Mouse (Mus musculus) forebrain, embryonic 16.5 days (tissue): Measurements from ENCODE around the gene Pde6h. TPM values are rescaled to one million over a fixed set of nuclear protein-coding genes. Genes with fewer than 3 reads are reported as not detected.
A peak's percentile ranks its signal among the peaks of the same experiment; 100 is the strongest.
"Not testable (repeated sequence)": the region's sequence is repeated elsewhere in the genome, so short reads cannot be mapped to it uniquely, and the experiment has no call there.

ENCODE experiments used
- ATAC-seq: fragments of 200-750 bp; cut with Nextera tagmentation; 2 replicates; pipeline ENCODE4 v1.8.0; 2017; ENCODE audit warnings: mild to moderate bottlenecking, moderate library complexity
- H3K27ac ChIP-seq: fragments of 300-500 bp; sonication (generic); 2 replicates; pipeline ENCODE4 v1.5.1; 2014; ENCODE audit warnings: low read length, control low read depth
- H3K27me3 ChIP-seq: fragments of 300-500 bp; sonication (generic); replicated peaks from 2 replicates; pipeline ENCODE4 v1.6.1; 2014; ENCODE audit warnings: low read length; ENCODE audit not compliant: control insufficient read depth, insufficient read depth
- H3K36me3 ChIP-seq: fragments of 300-500 bp; sonication (generic); 2 replicates; pipeline ENCODE4 v1.6.1; 2014; ENCODE audit not compliant: control insufficient read depth, insufficient read depth
- H3K4me1 ChIP-seq: fragments of 300-500 bp; sonication (generic); replicated peaks from 2 replicates; pipeline ENCODE4 v1.6.1; 2014; ENCODE audit warnings: low read length; ENCODE audit not compliant: control insufficient read depth, insufficient read depth
- H3K4me2 ChIP-seq: fragments of 300-500 bp; sonication (generic); 2 replicates; pipeline ENCODE4 v1.6.1; 2014; ENCODE audit warnings: mild to moderate bottlenecking, low read length, control low read depth
- H3K4me3 ChIP-seq: fragments of 300-500 bp; sonication (generic); replicated peaks from 2 replicates; pipeline ENCODE4 v1.5.1; 2014; ENCODE audit warnings: mild to moderate bottlenecking, low read length, control low read depth
- H3K9ac ChIP-seq: fragments of 300-500 bp; sonication (generic); replicated peaks from 2 replicates; pipeline ENCODE4 v1.6.1; 2014; ENCODE audit warnings: low read depth, low read length, control low read depth
- H3K9me3 ChIP-seq: fragments of 300-500 bp; sonication (generic); 2 replicates; pipeline ENCODE4 v1.6.1; 2016; ENCODE audit warnings: low read length; ENCODE audit not compliant: control insufficient read depth
- WGBS: fragments of 180-500 bp; shearing (Covaris S2); extraction: QIAGEN DNeasy Blood & Tissue Kit; methylation state at CpG from one replicate; pipeline ENCODE4 v1.1.7; 2014; 5-methylcytosine and 5-hydroxymethylcytosine counted together
- polyA plus RNA-seq: library from polyadenylated mRNA; unstranded; fragments of >200 nt; fragmentation: Nextera tagmentation; extraction: Ambion mirVana; gene quantifications from 2 replicates; pipeline ENCODE4 v1.2.1, GENCODE M21; 2015

The Pde6h gene
- polyA plus RNA-seq, 1 experiment from 2014 or later: not detected

- ATAC-seq: no peak
Observed at GRCm38 (mm10) chr6:136957062-136957461, 33.4 kb downstream of the Pde6h start.

GRCm38 (mm10) chr6:136959131-136959530 lies 35.5 kb downstream of the Pde6h start:
- no peak overlapping the region for H3K4me2 ChIP-seq
- no peaks in the 10 kb centered on the region for H3K4me1 ChIP-seq
- no peaks in the 10 kb centered on the region for H3K9me3 ChIP-seq
- 62% methylated on average over 11 of the region's 11 CpGs for WGBS
- no peaks in the 10 kb centered on the region for H3K27me3 ChIP-seq
- ATAC-seq: no peak
- no peak overlapping the region for H3K27ac ChIP-seq
- H3K36me3 ChIP-seq: no peaks in the 10 kb centered on the region
- H3K4me3 ChIP-seq: no peak overlapping the region
- no peak overlapping the region for H3K9ac ChIP-seq

More at GRCm38 (mm10) chr6:136957062-136957461, 33.4 kb downstream of the Pde6h start:
- 75% methylated on average over 7 of the region's 7 CpGs for WGBS
- H3K9me3 ChIP-seq: no peaks in the 10 kb centered on the region
- H3K27me3 ChIP-seq: no peaks in the 10 kb centered on the region
- H3K4me2 ChIP-seq: no peak overlapping the region
- no peak overlapping the region for H3K27ac ChIP-seq
- H3K4me3 ChIP-seq: no peak overlapping the region
- H3K9ac ChIP-seq: no peak overlapping the region
- H3K36me3 ChIP-seq: no peaks in the 10 kb centered on the region
- H3K4me1 ChIP-seq: no peaks in the 10 kb centered on the region

DNA sequence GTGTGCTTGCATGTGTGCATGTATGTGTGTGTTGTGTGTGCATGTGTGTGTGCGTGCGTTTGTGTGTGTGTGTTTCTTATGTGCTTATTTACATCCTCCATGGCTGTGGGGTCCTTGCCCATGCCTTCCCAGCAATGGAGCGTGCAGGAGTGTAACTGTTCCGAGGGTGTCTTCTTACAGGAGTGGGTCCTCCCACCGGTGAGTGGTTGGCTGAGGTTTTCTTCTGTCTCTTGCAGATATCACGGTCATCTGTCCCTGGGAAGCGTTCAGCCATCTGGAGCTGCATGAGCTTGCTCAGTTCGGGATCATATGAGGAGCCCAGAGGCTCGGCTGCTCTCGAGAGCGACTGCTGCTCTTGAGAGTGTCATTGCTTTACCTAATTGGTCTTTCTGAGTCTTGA lies 39.3 kb downstream of the Pde6h start:
- Histone ChIP-seq H3K9me3 (no peaks in the 10 kb centered on the region), H3K9ac (no peak overlapping the region), H3K27ac (no peak overlapping the region), H3K27me3 (no peaks in the 10 kb centered on the region), H3K4me3 (no peak overlapping the region), H3K36me3 (no peaks in the 10 kb centered on the region), H3K4me1 (no peaks in the 10 kb centered on the region), H3K4me2 (no peak overlapping the region)
- WGBS: 85% methylated on average over 11 of the region's 11 CpGs
- ATAC-seq: no peak

GRCm38 (mm10) chr6:136964609-136965510 lies 41.2 kb downstream of the Pde6h start:
- H3K4me2 ChIP-seq: no peak overlapping the region
- WGBS: 64% methylated on average over 13 of the region's 13 CpGs
- H3K27me3 ChIP-seq: no peaks in the 10 kb centered on the region
- H3K9ac ChIP-seq: no peak overlapping the region
- no peak overlapping the region for H3K27ac ChIP-seq
- no peaks in the 10 kb centered on the region for H3K36me3 ChIP-seq
- H3K4me3 ChIP-seq: no peak overlapping the region
- H3K4me1 ChIP-seq: no peaks in the 10 kb centered on the region
- no peak for ATAC-seq
- H3K9me3 ChIP-seq: no peaks in the 10 kb centered on the region

- Histone ChIP-seq H3K9me3 (no peaks in the 10 kb centered on the region), H3K4me2 (no peak overlapping the region), H3K27ac (no peak overlapping the region), H3K36me3 (no peaks in the 10 kb centered on the region), H3K9ac (no peak overlapping the region), H3K4me1 (no peaks in the 10 kb centered on the region), H3K4me3 (no peak overlapping the region), H3K27me3 (no peaks in the 10 kb centered on the region)
- WGBS: 80% methylated on average over 10 of the region's 10 CpGs
- no peak for ATAC-seq
Observed at GRCm38 (mm10) chr6:136965912-136966311, 42.3 kb downstream of the Pde6h start.

- H3K9ac ChIP-seq: no peak overlapping the region
- no peak overlapping the region for H3K27ac ChIP-seq
- no peaks in the 10 kb centered on the region for H3K27me3 ChIP-seq
- no peaks in the 10 kb centered on the region for H3K4me1 ChIP-seq
- 47% methylated on average over 4 of the region's 4 CpGs for WGBS
- no peaks in the 10 kb centered on the region for H3K36me3 ChIP-seq
- ATAC-seq: no peak
- H3K9me3 ChIP-seq: no peaks in the 10 kb centered on the region
- no peak overlapping the region for H3K4me3 ChIP-seq
- H3K4me2 ChIP-seq: no peak overlapping the region
Observed at GRCm38 (mm10) chr6:136967466-136967865, 43.8 kb downstream of the Pde6h start.

DNA sequence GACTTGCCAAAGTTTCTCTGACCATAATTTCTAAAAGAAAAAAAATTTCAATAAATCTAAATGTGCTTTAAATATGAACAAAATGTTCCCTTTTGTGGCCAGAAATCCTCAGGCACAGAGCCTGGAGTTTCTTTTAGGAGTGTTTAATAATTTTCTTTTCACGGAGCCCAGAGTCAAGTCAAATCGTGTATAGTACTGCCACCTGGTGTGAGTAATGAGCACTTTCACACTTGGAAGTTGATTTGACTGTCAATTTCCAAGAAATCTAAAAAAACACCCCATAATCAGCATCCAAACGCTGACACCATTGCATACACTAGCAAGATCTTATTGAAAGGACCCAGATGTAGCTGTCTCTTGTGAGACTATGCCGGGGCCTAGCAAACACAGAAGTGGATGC lies 45.2 kb downstream of the Pde6h start:
- not testable (repeated sequence) for H3K27me3 ChIP-seq, H3K4me1 ChIP-seq, H3K27ac ChIP-seq, H3K4me2 ChIP-seq, H3K36me3 ChIP-seq, H3K4me3 ChIP-seq, H3K9ac ChIP-seq, H3K9me3 ChIP-seq
- WGBS: 34% methylated on average over 4 of the region's 4 CpGs
- ATAC-seq: peak; percentile 67

- ATAC-seq: no peak
- H3K4me1 ChIP-seq: peaks cover 4% of the 10 kb centered on the region
- no peak overlapping the region for H3K27ac ChIP-seq
- H3K9me3 ChIP-seq: no peaks in the 10 kb centered on the region
- WGBS: 84% methylated on average over 23 of the region's 23 CpGs
- no peak overlapping the region for H3K9ac ChIP-seq
- no peaks in the 10 kb centered on the region for H3K36me3 ChIP-seq
- H3K27me3 ChIP-seq: no peaks in the 10 kb centered on the region
- H3K4me3 ChIP-seq: no peak overlapping the region
- no peak overlapping the region for H3K4me2 ChIP-seq
Observed at GRCm38 (mm10) chr6:136979274-136980082, 55.8 kb downstream of the Pde6h start.

DNA sequence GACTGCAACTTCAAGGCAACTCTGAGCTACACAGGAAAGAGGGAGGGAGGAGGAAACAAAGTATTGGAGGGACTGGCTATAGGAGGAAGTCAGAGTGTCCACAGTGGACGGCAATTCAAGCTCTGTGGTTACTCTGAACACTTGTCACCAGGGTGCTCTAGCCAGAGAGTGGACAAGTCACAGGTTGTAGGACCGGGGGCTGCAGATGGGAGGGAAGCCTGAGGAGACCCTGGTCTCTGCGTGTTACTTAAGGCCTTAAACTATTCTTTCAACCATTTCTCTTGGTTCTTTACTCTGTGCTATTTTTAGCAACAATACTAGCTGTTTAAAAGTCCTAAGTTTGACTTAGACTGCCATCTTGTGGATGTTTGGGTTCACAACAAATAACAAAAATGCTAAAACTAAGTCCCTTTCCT lies 56.7 kb downstream of the Pde6h start:
- Histone ChIP-seq H3K9me3 (no peaks in the 10 kb centered on the region), H3K27me3 (no peaks in the 10 kb centered on the region), H3K4me1 (peaks cover 4% of the 10 kb centered on the region), H3K4me2 (no peak overlapping the region), H3K4me3 (no peak overlapping the region), H3K9ac (no peak overlapping the region), H3K36me3 (no peaks in the 10 kb centered on the region), H3K27ac (no peak overlapping the region)
- ATAC-seq: peak; percentile 74
- WGBS: 32% methylated on average over 3 of the region's 3 CpGs
